Mouse (Mus musculus) cerebellum, adult 11-12 months (tissue): ENCODE measurements at regions not wholly inside any gene's neighbourhood (a gene's known extent, or its start where the extent isn't known, plus 50 kb on each side); places are given as distances from the start of the nearest gene placed in this dataset.
A peak's percentile ranks its signal among the peaks of the same experiment; 100 is the strongest.

ENCODE experiments used
- DNase-seq: peaks from one replicate; pipeline ENCODE4 v3.0.0; 2022

DNA sequence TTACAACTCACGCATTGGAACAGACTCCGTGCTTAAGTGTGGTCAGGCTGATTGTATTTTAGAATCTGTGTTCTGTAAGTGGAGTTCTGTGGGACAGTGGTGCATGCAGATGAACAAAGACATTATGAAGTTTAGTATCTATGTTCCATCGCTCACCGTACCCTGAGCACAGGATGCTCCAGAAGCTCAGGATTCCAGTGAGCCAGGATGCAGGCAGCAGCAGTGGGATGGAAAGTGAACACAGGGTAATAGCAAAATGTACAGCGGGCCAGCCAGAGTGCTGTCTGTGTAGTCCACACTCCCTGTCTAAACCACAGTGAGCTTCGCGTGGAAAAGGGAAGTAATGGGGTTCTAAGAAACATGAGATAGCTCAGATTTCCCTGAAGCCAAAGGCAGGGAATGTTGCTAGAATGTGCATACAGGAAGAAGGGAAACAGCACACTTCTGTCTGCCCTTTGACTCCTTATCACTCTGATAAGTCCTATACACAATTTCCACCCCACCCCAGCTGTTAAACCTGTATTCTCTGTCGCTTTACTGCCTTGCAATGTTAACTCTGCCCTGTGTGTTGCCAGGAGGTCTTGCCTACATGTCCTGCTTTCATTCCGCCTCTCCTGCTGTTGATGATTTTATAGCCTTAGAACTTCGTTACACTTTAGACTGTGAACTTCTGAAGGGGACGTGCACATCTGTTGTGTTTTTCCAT is 178.3 kb upstream of the Btg1 start:
- DNase-seq = no peak

DNA sequence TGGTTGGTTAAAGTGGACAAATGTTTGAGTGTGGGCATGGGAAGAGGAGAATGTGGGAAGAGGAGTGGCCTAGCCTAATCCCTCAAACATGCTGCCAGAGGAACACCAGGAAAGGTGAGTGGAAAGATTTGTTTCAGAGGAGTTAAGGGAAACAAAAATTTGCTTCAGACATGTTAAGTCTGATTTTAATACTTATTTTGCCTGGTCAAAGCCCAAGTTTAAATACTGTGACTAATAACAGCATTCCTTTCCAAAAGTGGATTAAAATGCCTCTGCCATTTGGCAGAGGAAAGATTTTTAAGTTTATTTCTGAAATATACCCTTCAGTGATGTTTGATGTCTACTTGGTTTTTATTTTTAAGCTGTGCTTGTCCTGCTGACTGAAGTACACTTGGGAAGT is 174.6 kb upstream of the Btg1 start:
- no peak for DNase-seq

DNA sequence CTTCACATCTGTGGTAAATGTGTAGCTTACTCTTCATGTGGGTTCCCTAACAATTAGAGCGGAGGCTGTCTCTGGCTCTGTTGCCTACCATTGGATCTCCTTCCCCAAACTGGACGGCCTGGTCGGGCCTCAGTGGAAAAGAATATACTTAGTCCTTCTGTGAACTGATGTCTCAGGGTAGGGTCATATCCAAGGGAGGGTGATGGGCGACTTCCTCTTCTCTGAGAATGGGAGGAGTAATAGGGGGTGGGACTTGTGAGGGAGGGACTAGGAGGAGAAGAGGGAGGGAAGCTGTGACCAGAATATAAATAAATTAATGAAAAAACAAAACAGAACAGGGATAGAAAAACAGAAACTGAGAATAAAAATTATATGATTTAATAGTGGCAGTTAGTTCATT is 166.5 kb upstream of the Btg1 start:
- DNase-seq = no peak

DNA sequence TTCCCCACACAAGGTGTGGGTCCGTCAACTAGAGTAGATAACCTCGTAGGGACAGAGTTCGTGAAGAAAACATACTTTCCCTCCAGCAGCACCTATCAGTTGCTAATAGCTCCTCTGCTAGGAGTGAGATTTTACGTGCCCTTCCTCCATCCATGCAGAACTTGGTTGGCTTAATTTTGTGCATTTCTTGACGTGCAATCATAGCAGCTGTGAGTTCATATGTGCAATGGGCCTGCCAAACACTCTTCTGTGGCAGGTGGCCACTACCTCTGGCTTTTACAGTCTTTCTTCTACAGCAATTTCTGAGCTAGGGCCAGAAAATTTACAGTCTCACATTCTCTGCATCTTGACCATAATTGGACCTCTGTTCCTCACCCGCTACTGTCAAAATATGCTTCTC is 161.9 kb upstream of the Btg1 start:
- no peak for DNase-seq

GRCm38 (mm10) chr10:96458551-96458950 is 158.3 kb upstream of the Btg1 start:
- no peak for DNase-seq

GRCm38 (mm10) chr10:96459186-96459585 is 157.6 kb upstream of the Btg1 start:
- no peak for DNase-seq

DNA sequence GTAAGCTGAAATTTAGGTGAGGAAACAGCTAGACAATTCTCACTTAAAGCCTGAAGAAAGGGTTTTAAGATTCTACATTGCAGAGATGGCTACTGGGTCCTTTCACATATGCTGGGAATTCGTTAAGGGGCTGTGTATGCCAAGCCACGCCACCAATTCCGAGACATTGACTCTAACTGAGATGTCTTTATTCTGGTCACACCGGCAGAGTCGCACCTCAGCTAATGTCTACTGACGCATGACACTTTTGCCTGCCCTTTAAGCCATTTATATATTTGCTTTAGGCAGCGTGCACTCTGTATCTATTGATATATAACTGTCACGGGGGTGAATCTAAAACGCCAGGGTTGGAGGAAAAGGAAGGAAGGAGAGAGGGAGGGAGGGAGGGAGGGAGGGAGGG is 156.7 kb upstream of the Btg1 start:
- DNase-seq = no peak

- no peak for DNase-seq
Measured at GRCm38 (mm10) chr10:96460617-96461338, 156.0 kb upstream of the Btg1 start.

- no peak for DNase-seq
Measured at GRCm38 (mm10) chr10:96465967-96466366, 150.8 kb upstream of the Btg1 start.

DNA sequence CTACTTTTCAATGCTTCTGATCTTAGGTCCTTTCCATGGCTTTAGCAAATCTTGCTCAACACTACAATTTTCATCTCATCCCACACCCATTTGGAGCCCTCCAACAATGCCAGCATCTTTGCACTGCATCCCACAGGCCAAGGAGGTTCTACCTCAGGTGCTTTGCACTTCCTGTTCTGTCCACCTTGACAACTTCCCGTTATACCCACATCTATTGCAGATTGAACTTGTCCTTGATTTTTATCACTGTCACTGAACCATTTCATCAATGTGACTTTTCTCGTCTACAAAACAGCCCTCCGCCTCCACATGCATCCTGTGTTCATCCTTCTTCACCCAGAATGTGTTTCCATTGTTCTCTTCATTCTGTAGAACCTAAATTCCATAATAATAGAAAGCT is 150.0 kb upstream of the Btg1 start:
- DNase-seq = no peak

DNA sequence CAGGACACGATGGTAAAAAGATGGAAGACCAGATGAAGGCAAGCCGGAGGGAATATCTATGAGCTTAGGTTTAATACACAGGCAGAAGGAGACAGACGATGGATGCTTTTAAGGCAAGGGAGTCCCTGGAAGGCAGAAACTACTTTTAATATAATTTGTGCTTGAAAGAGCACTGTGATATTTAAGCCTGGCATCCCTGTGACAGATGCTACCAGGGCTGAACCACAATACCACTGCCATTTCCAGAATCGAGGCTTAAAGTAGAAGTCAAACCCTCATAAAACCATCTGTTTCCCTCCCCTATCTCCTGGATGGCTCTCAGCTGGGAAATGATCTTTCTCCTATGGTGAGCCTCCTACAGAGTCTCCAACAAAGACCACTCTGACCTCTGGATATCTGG is 149.1 kb upstream of the Btg1 start:
- no peak for DNase-seq

GRCm38 (mm10) chr10:96471523-96471922 is 145.3 kb upstream of the Btg1 start:
- DNase-seq = no peak

GRCm38 (mm10) chr10:96479350-96479749 is 137.5 kb upstream of the Btg1 start:
- DNase-seq = no peak

DNA sequence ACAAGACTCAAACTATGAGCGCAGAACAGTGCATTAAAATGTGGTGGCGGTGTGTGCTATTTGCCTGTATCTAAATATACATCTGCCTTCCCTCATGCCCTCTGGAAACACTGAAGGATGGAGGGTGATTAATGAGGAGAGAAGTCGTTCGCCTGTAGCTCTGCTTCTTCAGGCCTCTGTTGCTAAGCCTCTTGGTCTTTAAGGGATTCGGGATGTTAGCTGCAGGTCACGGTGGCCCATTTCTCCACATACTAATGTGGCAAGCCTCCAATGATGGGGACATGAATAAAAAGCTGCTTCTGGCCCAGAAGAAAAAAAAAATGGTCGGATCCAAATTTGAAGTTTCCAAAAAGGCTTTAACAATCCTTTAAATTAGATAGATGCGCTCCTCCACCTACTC is 137.0 kb upstream of the Btg1 start:
- no peak for DNase-seq

GRCm38 (mm10) chr10:96480453-96481324 is 136.1 kb upstream of the Btg1 start:
- DNase-seq = peak; percentile 31

- no peak for DNase-seq
Measured at GRCm38 (mm10) chr10:96481325-96481638, 135.5 kb upstream of the Btg1 start.

GRCm38 (mm10) chr10:96486724-96487123 is 130.1 kb upstream of the Btg1 start:
- DNase-seq = no peak

GRCm38 (mm10) chr10:96493706-96494105 is 123.1 kb upstream of the Btg1 start:
- no peak for DNase-seq

DNA sequence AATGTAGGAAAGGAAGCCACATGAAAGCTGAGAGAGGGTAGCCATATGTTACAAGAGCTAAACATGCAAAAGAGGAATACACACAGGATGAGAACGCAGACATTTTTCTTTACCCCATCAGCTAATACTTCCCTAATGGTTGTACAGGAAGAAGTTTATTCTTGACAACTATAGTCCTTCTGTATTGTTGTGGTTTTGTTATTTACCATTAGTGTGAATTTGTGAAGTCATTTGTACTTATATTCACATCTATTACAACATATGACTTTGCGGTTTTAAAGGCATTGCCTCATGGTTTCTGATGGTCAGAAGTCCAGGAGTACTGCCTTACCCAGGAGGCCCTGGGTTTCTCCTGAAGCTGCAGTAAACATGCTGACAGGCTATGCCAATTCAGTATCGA is 120.1 kb upstream of the Btg1 start:
- DNase-seq = no peak

- DNase-seq = no peak
Measured at GRCm38 (mm10) chr10:96497482-96497881, 119.3 kb upstream of the Btg1 start.

GRCm38 (mm10) chr10:96499274-96499673 is 117.5 kb upstream of the Btg1 start:
- DNase-seq = no peak

- no peak for DNase-seq
Measured at GRCm38 (mm10) chr10:96502090-96502728, 114.6 kb upstream of the Btg1 start.

DNA sequence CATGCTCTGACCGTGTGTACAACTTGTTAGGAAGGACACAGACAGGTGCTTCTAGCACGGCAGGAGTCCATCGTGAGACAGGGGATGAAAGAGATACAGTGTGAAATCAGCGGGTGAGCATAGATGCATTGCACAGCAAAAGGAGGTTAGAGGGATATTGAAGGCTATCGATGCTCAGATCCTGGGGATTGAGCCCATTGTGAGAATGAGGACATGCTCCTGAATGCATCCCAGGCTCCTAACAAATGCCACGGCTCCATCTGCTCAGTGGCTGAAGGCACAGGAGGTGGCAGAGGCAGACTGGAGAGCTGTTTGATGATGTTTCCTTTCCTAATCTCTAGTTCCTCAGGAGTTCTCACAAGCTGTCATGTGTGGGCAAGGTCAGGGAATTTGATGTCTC is 114.1 kb upstream of the Btg1 start:
- peak; percentile 88 for DNase-seq
